Mouse (Mus musculus) hindbrain, embryonic 10.5 days (tissue): ENCODE measurements around the gene Mrtfa. TPM values are rescaled to one million over a fixed set of nuclear protein-coding genes. Genes with fewer than 3 reads are reported as not detected.

ENCODE experiments used
- DNase-seq: peaks from one replicate; pipeline ENCODE4 v3.0.0-alpha.2; 2017; ENCODE audit warnings: low spot score
- H3K27ac ChIP-seq: fragments of 300-500 bp; sonication (generic); 2 replicates; pipeline ENCODE4 v1.5.1; 2016; ENCODE audit warnings: mild to moderate bottlenecking, moderate library complexity
- H3K27me3 ChIP-seq: fragments of 300-500 bp; sonication (generic); 2 replicates; pipeline ENCODE4 v1.6.1; 2016; ENCODE audit warnings: mild to moderate bottlenecking; ENCODE audit not compliant: poor library complexity, insufficient read depth, severe bottlenecking
- H3K36me3 ChIP-seq: fragments of 300-500 bp; sonication (generic); 2 replicates; pipeline ENCODE4 v1.6.1; 2016; ENCODE audit warnings: mild to moderate bottlenecking, moderate library complexity
- H3K4me1 ChIP-seq: fragments of 300-500 bp; sonication (generic); replicated peaks from 2 replicates; pipeline ENCODE4 v1.6.1; 2016; ENCODE audit warnings: mild to moderate bottlenecking
- H3K4me3 ChIP-seq: fragments of 300-500 bp; sonication (generic); 2 replicates; pipeline ENCODE4 v1.5.1; 2016; ENCODE audit warnings: mild to moderate bottlenecking, moderate library complexity
- H3K9me3 ChIP-seq: fragments of 300-500 bp; sonication (generic); 2 replicates; pipeline ENCODE4 v1.6.1; 2016; ENCODE audit warnings: mild to moderate bottlenecking, moderate library complexity
- WGBS: fragments of 180-500 bp; shearing (Covaris S2); methylation state at CpG from one replicate; pipeline ENCODE4 v1.1.7; 2016; 5-methylcytosine and 5-hydroxymethylcytosine counted together
- polyA plus RNA-seq: library from polyadenylated mRNA; unstranded; fragments of >200 nt; fragmentation: Nextera tagmentation; extraction: Ambion mirVana; gene quantifications from 2 replicates; pipeline ENCODE4 v1.2.1, GENCODE M21; 2016

The Mrtfa gene
- polyA plus RNA-seq, 1 experiment from 2014 or later, result 31.3 TPM

- Histone ChIP-seq H3K27me3 (no peaks in the 10 kb centered on the region), H3K4me3 (no peak overlapping the region), H3K27ac (no peak overlapping the region), H3K9me3 (no peaks in the 10 kb centered on the region), H3K4me1 (peaks cover 11% of the 10 kb centered on the region; the same call in 1 of the 2 replicates), H3K36me3 (no peaks in the 10 kb centered on the region)
- 91% methylated on average over 5 of the region's 5 CpGs for WGBS
- DNase-seq, result no peak
Measured at GRCm38 (mm10) chr15:81131152-81131551, 59.4 kb downstream of the Mrtfa start.

GRCm38 (mm10) chr15:81129970-81130369 is 60.6 kb downstream of the Mrtfa start:
- Histone ChIP-seq H3K4me1 (peaks cover 14% of the 10 kb centered on the region; the same call in 1 of the 2 replicates), H3K4me3 (no peak overlapping the region), H3K36me3 (no peaks in the 10 kb centered on the region), H3K27ac (no peak overlapping the region), H3K9me3 (no peaks in the 10 kb centered on the region), H3K27me3 (no peaks in the 10 kb centered on the region)
- 87% methylated on average over 8 of the region's 8 CpGs for WGBS
- DNase-seq, result no peak

- H3K36me3 ChIP-seq, result no peaks in the 10 kb centered on the region
- H3K4me3 ChIP-seq, result no peak overlapping the region
- 81% methylated on average over 5 of the region's 5 CpGs for WGBS
- no peak overlapping the region for H3K27ac ChIP-seq
- no peak for DNase-seq
- H3K4me1 ChIP-seq, result peaks cover 17% of the 10 kb centered on the region
- H3K9me3 ChIP-seq, result no peaks in the 10 kb centered on the region
- H3K27me3 ChIP-seq, result no peaks in the 10 kb centered on the region
Measured at GRCm38 (mm10) chr15:81128155-81128838, 62.3 kb downstream of the Mrtfa start.

- WGBS, result 96% methylated on average over 2 of the region's 2 CpGs
- H3K4me1 ChIP-seq, result peaks cover 37% of the 10 kb centered on the region
- H3K9me3 ChIP-seq, result no peaks in the 10 kb centered on the region
- DNase-seq, result no peak
- H3K27ac ChIP-seq, result no peak overlapping the region
- H3K27me3 ChIP-seq, result no peaks in the 10 kb centered on the region
- no peaks in the 10 kb centered on the region for H3K36me3 ChIP-seq
- no peak overlapping the region for H3K4me3 ChIP-seq
Measured at GRCm38 (mm10) chr15:81124282-81124681, 66.3 kb downstream of the Mrtfa start.

- Histone ChIP-seq H3K4me3 (no peak overlapping the region), H3K27me3 (no peaks in the 10 kb centered on the region), H3K4me1 (peaks cover 34% of the 10 kb centered on the region), H3K9me3 (no peaks in the 10 kb centered on the region), H3K27ac (peak overlapping the region; percentile 79), H3K36me3 (no peaks in the 10 kb centered on the region)
- WGBS, result 85% methylated on average over 5 of the region's 5 CpGs
- DNase-seq, result no peak
Measured at GRCm38 (mm10) chr15:81123122-81123521, 67.4 kb downstream of the Mrtfa start.

GRCm38 (mm10) chr15:81122535-81122934 is 68.0 kb downstream of the Mrtfa start:
- WGBS, result 30% methylated on average over 4 of the region's 4 CpGs
- Histone ChIP-seq H3K9me3 (no peaks in the 10 kb centered on the region), H3K4me3 (no peak overlapping the region), H3K4me1 (peaks cover 34% of the 10 kb centered on the region), H3K27me3 (no peaks in the 10 kb centered on the region), H3K27ac (peak overlapping the region; percentile 79), H3K36me3 (no peaks in the 10 kb centered on the region)
- DNase-seq, result peak; percentile 50

- DNase-seq, result no peak
- Histone ChIP-seq H3K27ac (peak overlapping the region; percentile 79), H3K9me3 (no peaks in the 10 kb centered on the region), H3K4me3 (no peak overlapping the region), H3K27me3 (no peaks in the 10 kb centered on the region), H3K36me3 (0 out of 2 replicates have a peak, but pooled peaks cover 4% of the 10 kb centered on the region), H3K4me1 (peaks cover 34% of the 10 kb centered on the region)
- 69% methylated on average over 2 of the region's 2 CpGs for WGBS
Measured at GRCm38 (mm10) chr15:81122078-81122477, 68.5 kb downstream of the Mrtfa start.

- Histone ChIP-seq H3K27me3 (no peaks in the 10 kb centered on the region), H3K4me3 (no peak overlapping the region), H3K9me3 (no peaks in the 10 kb centered on the region), H3K27ac (no peak overlapping the region), H3K4me1 (peaks cover 32% of the 10 kb centered on the region), H3K36me3 (peaks cover 10% of the 10 kb centered on the region; the same call in 1 of the 2 replicates)
- no peak for DNase-seq
- 83% methylated on average over 7 of the region's 7 CpGs for WGBS
Measured at GRCm38 (mm10) chr15:81120946-81121345, 69.6 kb downstream of the Mrtfa start.

GRCm38 (mm10) chr15:81120140-81120539 is 70.4 kb downstream of the Mrtfa start:
- no peak overlapping the region for H3K27ac ChIP-seq
- H3K4me3 ChIP-seq, result no peak overlapping the region
- no peak for DNase-seq
- peaks cover 10% of the 10 kb centered on the region; the same call in 1 of the 2 replicates for H3K36me3 ChIP-seq
- H3K4me1 ChIP-seq, result peaks cover 30% of the 10 kb centered on the region
- H3K27me3 ChIP-seq, result no peaks in the 10 kb centered on the region
- 90% methylated on average over 6 of the region's 6 CpGs for WGBS
- H3K9me3 ChIP-seq, result no peaks in the 10 kb centered on the region

GRCm38 (mm10) chr15:81118226-81118625 is 72.3 kb downstream of the Mrtfa start:
- no peak overlapping the region for H3K27ac ChIP-seq
- no peak overlapping the region for H3K4me3 ChIP-seq
- peaks cover 26% of the 10 kb centered on the region for H3K4me1 ChIP-seq
- H3K9me3 ChIP-seq, result no peaks in the 10 kb centered on the region
- DNase-seq, result no peak
- WGBS, result 92% methylated on average over 4 of the region's 4 CpGs
- H3K36me3 ChIP-seq, result peaks cover 10% of the 10 kb centered on the region; the same call in 1 of the 2 replicates
- no peaks in the 10 kb centered on the region for H3K27me3 ChIP-seq

- H3K4me1 ChIP-seq, result no peaks in the 10 kb centered on the region
- 78% methylated on average over 6 of the region's 6 CpGs for WGBS
- DNase-seq, result no peak
- H3K27ac ChIP-seq, result no peak overlapping the region
- H3K27me3 ChIP-seq, result no peaks in the 10 kb centered on the region
- no peaks in the 10 kb centered on the region for H3K9me3 ChIP-seq
- H3K36me3 ChIP-seq, result peaks cover 13% of the 10 kb centered on the region; the same call in 1 of the 2 replicates
- H3K4me3 ChIP-seq, result no peak overlapping the region
Measured at GRCm38 (mm10) chr15:81112589-81112988, 78.0 kb downstream of the Mrtfa start.

GRCm38 (mm10) chr15:81110315-81110714 is 80.2 kb downstream of the Mrtfa start:
- no peak overlapping the region for H3K4me3 ChIP-seq
- peaks cover 16% of the 10 kb centered on the region for H3K4me1 ChIP-seq
- H3K36me3 ChIP-seq, result 0 out of 2 replicates have a peak, but pooled peaks cover 3% of the 10 kb centered on the region
- DNase-seq, result no peak
- no peaks in the 10 kb centered on the region for H3K9me3 ChIP-seq
- H3K27me3 ChIP-seq, result no peaks in the 10 kb centered on the region
- WGBS, result 81% methylated on average over 3 of the region's 3 CpGs
- H3K27ac ChIP-seq, result no peak overlapping the region

GRCm38 (mm10) chr15:81105962-81106361 is 84.6 kb downstream of the Mrtfa start:
- Histone ChIP-seq H3K4me3 (no peak overlapping the region), H3K9me3 (no peaks in the 10 kb centered on the region), H3K27me3 (no peaks in the 10 kb centered on the region), H3K27ac (no peak overlapping the region), H3K4me1 (peaks cover 40% of the 10 kb centered on the region), H3K36me3 (no peaks in the 10 kb centered on the region)
- no peak for DNase-seq
- WGBS, result 41% methylated on average over 10 of the region's 10 CpGs
